Mouse (Mus musculus): ENCODE data around the gene Slc4a1.
"Not testable (repeated sequence)": the region's sequence is repeated elsewhere in the genome, so short reads cannot be mapped to it uniquely, and the experiment has no call there.

The Slc4a1 gene

GRCm38 (mm10) chr11:102399107-102399506, 33.1 kb upstream of the Slc4a1 start:
- DNase-seq (ENCODE audit: low spot score in 2 of 2): no peak

- no peak for DNase-seq (ENCODE audit: low spot score in 2 of 2)
These were observed 32.2 kb upstream of the Slc4a1 start for GRCm38 (mm10) chr11:102398007-102398825.

- DNase-seq (ENCODE audit: low spot score in 2 of 2): peak in 1 of 2 experiments; percentile 68
These were observed 30.7 kb upstream of the Slc4a1 start for GRCm38 (mm10) chr11:102396671-102397141.

GRCm38 (mm10) chr11:102396263-102396662, 30.3 kb upstream of the Slc4a1 start:
- no peak for DNase-seq (ENCODE audit: low spot score in 2 of 2)

- DNase-seq (ENCODE audit: low spot score in 2 of 2): no peak
These were observed 29.2 kb upstream of the Slc4a1 start for GRCm38 (mm10) chr11:102395250-102395649.

GRCm38 (mm10) chr11:102394421-102395124, 28.6 kb upstream of the Slc4a1 start:
- no peak for DNase-seq (ENCODE audit: low spot score in 2 of 2)

- no peak for DNase-seq (ENCODE audit: low spot score in 2 of 2)
These were observed 27.9 kb upstream of the Slc4a1 start for GRCm38 (mm10) chr11:102393719-102394420.

- DNase-seq (ENCODE audit: low spot score in 2 of 2): peak; percentile 92 to 94
These were observed 27.2 kb upstream of the Slc4a1 start, which contains the start of gene Rundc3a for GRCm38 (mm10) chr11:102393238-102393634. Rundc3a (plus strand) TSS chr11:102393403.

GRCm38 (mm10) chr11:102392441-102393237, 26.6 kb upstream of the Slc4a1 start:
- no peak for DNase-seq (ENCODE audit: low spot score in 2 of 2)

GRCm38 (mm10) chr11:102389436-102389835, 23.4 kb upstream of the Slc4a1 start:
- not testable (repeated sequence) for DNase-seq (ENCODE audit: low spot score in 2 of 2)

- no peak for DNase-seq (ENCODE audit: low spot score in 2 of 2)
These were observed 20.1 kb upstream of the Slc4a1 start for GRCm38 (mm10) chr11:102386121-102386520.

- DNase-seq (ENCODE audit: low spot score in 2 of 2): no peak
These were observed 19.1 kb upstream of the Slc4a1 start for GRCm38 (mm10) chr11:102385075-102385474.

- DNase-seq (ENCODE audit: low spot score in 2 of 2): no peak
These were observed 18.4 kb upstream of the Slc4a1 start for GRCm38 (mm10) chr11:102384418-102384817.

GRCm38 (mm10) chr11:102383365-102384136, 17.5 kb upstream of the Slc4a1 start:
- DNase-seq (ENCODE audit: low spot score in 2 of 2): no peak

GRCm38 (mm10) chr11:102382794-102383193, 16.8 kb upstream of the Slc4a1 start:
- no peak for DNase-seq (ENCODE audit: low spot score in 2 of 2)

- DNase-seq (ENCODE audit: low spot score in 2 of 2): no peak
These were observed 15.5 kb upstream of the Slc4a1 start for GRCm38 (mm10) chr11:102381341-102382100.

- no peak for DNase-seq (ENCODE audit: low spot score in 2 of 2)
These were observed 14.1 kb upstream of the Slc4a1 start for GRCm38 (mm10) chr11:102380091-102380490.

- no peak for DNase-seq (ENCODE audit: low spot score in 2 of 2)
These were observed 11.2 kb upstream of the Slc4a1 start for GRCm38 (mm10) chr11:102377186-102377585.

- no peak for DNase-seq (ENCODE audit: low spot score in 2 of 2)
These were observed 10.3 kb upstream of the Slc4a1 start for GRCm38 (mm10) chr11:102376196-102376835.
